Mouse (Mus musculus) adrenal gland, postnatal 4 days (tissue): ENCODE measurements around the gene Foxj1. TPM values are rescaled to one million over a fixed set of nuclear protein-coding genes. Genes with fewer than 3 reads are reported as not detected.

Experiments
- DNase-seq, 2 experiments: peaks; one replicate each; pipeline ENCODE4 v3.0.0; 2021 to 2022; ENCODE audit warnings: low spot score in 2 of 2, mixed read lengths in 2 of 2
- total RNA-seq, 2 experiments: library from RNA; stranded (reverse); gene quantifications; 2 replicates each; pipeline ENCODE4 v1.2.3; 2021

Gene Foxj1
- total RNA-seq, 2 experiments from 2014 or later: 0.37 to 0.90 TPM

DNA sequence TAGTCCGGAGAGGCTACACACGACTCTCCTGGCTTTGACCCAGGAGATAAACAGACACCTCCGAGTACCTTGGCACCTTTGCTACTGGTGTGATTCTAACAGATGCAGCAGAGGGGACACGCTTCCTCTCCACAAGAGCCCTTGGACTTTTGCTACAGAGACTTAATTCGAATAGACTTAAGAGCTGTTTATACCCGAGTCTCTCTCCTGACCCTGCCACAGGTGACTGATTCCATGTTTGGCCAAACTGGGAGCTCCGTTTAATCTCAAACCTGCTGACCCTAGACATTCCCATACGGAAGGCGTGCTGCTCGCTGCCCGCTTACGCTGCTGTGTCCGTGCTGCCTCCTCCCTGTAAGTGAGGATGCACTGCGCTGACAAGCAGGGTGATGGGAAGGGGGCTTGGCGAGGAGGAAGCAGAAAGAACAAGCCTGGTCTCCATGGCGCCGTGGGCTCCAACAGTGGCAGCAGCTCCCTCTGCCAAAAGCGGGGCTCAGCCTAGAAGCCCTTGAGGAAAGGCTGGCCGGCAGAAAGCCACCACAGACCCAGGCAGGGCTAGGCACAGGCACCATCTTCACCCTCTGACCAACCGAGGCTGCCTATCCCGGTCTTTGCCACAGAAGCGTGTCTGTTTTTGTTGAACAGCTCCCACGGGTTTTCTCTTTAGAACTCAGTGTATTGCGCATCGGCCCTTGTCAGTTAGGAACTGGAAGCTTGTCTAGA is 7.0 kb upstream of the Foxj1 start:
- no peak for DNase-seq

- DNase-seq: no peak
These were observed 2.3 kb upstream of the Foxj1 start for GRCm38 (mm10) chr11:116337531-116337930.

DNA sequence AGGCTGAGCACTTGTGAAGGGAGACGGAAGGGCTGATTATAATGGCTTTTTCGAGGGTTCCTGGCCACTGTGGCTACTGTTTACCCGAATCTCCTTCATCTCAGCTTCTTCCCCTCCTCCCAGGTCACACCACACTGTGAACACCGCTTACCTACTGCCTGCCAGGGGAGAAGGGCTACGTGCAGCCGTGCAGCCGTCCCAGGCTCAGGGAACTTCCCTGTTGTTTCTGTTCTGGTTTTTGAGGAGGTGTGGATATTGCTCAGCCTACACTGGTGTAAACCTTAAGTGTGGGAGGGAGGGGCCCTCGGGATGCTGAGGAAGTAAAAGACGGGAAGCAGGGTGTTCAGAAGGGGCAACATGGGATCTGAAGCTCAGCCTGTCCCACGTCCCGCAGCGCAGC is 1.8 kb upstream of the Foxj1 start:
- no peak for DNase-seq

DNA sequence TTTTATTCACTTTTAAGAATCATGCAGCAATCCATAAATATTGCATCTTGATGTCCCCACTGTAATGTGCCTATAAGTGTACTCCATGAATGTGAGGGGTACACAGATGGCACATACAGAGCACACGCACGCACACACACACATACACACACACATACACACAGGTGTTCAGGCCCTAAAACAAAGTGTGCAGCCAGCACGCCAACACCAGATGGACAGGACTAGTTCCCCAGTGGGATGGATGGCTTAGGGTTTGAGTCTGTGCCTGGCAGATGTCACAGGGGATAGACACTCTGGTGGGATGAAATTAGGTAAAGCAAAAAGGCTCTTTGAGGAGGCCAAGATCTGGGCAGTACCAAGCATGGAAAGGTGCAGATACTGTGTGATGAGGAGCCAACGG is 1.2 kb upstream of the Foxj1 start:
- DNase-seq: no peak

- DNase-seq: no peak
These were observed 799 bp downstream of the Foxj1 start for GRCm38 (mm10) chr11:116334417-116334782.

DNA sequence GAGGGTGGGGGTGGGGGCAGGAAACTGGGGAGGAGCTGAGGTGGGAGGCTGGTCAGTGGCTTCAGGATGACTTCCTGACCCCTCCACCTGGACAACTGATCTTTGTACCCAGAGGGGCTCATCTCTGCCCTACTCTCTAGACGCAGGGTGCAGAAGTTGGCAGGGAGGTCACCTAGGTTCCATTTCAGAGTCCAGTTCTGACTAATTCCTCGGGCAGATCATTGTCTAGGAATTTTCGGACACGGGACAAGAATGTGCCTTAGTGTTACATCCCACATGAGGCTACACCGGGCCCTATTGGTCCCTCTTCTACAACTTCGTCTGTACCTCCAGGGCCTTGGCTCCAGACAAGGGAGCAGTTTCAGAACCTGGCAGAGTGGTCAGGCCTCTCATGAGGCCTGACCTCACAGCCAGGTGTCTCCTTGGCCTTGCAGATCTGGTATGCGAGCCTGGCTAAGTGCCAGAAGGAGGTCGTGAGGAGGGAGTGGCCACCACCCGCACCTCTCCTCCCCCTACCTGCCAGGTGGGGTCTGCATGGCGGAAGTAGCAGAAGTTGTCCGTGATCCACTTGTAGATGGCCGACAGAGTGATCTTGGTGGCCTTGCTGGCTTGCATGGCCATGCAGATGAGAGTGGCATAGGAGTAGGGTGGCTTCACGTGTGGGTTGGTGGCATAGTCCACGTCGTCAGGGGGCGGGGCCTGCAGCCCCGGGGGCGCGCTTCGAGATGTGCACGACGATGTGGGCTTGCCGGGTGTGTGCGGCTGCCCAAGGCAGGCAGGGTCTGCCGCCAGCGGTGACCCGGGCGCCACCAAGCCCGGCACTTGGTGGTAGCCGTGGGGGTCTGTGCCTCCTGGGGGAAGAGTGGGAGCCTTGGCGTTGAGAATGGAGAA is 1.4 kb downstream of the Foxj1 start:
- DNase-seq: no peak

GRCm38 (mm10) chr11:116332983-116333270 is 2.3 kb downstream of the Foxj1 start:
- DNase-seq: no peak

GRCm38 (mm10) chr11:116332232-116332982 is 2.8 kb downstream of the Foxj1 start:
- DNase-seq: no peak

DNA sequence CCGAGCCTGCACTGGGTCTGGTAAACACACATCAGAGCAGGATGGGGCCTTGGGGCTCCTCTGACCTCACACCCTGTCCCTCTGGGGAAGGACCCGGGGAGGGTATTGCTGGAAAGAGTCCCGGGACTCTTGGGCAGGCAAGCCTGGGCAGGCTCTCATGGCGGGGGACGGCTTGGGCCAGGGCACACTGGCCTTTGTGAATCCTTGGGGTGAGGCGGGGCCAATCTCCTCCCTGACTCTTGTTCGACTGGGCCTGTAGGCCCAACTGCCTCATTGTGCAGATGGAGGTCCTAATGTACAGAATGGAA is 5.0 kb downstream of the Foxj1 start:
- no peak for DNase-seq

DNA sequence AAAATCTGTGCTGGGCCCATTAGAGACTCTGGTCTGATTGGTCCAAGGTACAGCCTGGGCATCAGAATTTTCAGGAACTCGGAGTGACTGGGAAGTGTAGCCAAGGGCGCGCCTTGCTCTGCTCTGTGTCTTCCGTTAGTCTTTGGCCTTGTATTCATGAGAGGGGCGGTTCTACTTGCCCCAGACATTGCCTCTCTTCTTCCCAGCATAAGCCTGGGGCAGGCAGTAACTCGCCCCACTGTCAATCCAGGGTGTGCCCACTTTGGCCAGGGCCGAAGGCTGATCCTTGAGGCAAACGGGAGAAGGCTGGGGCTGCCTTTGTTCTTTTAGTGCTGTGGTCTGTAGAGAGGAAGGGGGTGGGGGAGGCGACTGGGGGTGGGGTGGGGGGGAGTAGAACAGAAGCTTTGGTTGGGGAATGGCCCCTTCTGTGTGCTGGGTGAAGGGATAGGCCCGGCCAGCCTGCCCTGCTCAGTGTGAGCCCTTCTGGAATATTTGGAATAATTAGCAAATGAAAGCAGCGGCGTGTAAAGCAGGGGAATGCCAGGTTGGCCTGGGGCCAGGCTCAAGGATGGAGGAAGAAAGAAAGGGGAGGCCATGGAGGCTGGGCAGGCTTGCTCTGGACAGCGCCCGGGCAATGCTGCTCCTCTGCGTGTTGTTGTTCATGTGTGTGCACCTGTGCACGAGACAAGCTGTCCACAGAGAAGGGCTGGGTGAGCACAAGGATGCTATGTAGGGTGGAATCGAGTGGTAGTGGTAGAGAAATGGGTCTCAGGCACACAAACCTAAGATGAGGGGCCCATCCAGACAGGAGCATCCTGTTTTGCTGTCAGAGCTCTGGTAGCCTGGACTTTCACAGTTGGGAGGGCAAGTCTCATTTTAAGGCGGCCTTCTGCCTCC is 5.6 kb downstream of the Foxj1 start:
- no peak for DNase-seq

DNA sequence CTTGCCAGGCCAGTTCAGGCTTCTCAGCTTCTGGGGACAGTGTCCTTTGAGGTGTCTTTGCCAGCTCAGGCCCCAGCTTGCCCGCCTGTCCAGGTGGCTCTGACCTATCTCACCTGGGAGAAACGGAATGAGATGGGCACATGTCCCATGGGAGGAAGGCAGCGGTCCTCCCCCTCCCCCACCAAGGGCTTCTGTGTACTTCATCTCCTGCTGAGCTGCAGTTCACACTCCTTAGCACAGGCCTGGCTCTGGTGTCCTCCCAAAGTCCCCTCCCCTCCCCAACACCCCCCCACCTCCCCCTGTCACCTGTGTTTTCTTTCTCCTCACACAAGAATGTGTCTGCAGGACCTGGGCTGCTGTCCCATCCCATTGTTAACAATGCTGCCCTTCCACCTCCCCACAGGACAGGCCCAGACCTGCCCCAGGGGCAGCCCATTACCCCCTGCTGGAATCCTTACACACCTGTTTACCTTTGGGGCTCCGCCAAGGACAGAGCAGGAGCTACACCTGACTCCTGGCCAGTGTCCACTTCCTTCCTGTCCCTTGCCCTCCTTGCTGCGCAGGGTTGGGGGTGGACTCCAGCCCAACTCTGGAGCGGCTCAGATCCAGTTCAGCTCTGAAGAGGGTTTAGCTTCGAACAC is 8.1 kb downstream of the Foxj1 start:
- no peak for DNase-seq

DNA sequence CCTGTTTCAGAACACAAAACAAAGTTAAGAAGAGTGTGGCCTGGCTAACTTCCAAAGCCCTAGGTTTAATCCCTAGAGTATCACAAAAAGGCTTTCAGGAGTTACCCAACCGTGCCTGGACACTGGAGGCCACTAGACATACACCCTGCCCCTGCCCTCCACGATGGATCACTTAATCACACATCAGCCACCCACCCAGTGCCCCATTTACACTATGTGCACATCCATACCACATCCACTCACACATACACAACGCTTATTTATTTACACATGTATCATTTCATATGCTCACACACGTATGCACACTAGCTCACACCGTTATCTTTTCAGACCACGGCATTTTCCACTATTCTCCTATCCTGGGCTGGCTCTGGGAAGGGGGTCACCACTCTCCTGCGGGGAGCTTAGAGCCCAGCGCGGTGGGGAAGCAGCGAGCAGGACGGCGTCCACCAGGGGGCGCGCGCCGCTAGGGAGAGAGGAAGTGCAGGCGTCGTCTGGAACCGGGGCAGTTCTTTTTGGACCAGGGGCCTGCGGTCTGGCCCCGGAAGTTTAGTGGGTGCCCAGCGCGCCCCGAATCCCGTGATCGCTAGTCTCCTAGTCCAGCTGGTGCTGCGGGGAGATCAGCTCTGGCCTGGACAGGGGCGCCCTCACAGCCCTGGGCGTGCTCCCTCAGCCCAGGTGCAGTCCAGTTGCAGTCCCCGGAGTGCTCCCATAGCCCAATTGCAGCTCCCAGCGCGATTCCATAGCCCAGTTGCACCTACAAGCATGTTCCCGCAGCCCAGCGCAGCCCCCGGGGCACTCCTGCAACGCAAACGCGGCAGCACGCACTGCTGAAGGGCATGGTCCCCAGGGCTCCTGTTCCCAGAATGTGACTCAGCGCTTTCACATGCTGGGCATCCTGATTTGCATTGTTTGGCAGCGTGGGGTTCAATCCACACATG is 16.2 kb downstream of the Foxj1 start:
- peak; percentile 80 to 90 for DNase-seq

DNA sequence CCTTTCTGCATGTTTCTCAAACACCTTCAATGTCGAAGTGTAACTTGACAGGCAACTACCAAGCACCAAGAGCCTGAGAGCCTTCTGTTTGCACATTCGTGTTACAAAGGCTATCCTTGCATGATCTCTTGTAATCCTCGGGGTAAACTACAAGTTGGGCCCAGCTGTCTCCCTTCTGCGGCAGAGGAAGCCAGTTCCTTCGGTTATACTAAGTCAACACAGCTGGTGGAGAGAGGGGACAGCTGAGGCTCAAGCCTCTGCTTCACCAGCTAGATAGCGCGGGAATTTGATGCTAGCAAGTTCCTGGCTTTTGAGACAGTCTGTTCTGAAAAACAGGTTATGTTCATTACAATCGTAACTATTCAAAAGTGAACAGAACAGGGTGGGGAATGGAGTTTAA is 22.8 kb downstream of the Foxj1 start:
- DNase-seq: no peak

- no peak for DNase-seq
These were observed 24.0 kb downstream of the Foxj1 start for GRCm38 (mm10) chr11:116311169-116311568.

GRCm38 (mm10) chr11:116309601-116310000 is 25.6 kb downstream of the Foxj1 start:
- DNase-seq: no peak

GRCm38 (mm10) chr11:116307762-116308531 is 27.3 kb downstream of the Foxj1 start:
- DNase-seq: no peak

DNA sequence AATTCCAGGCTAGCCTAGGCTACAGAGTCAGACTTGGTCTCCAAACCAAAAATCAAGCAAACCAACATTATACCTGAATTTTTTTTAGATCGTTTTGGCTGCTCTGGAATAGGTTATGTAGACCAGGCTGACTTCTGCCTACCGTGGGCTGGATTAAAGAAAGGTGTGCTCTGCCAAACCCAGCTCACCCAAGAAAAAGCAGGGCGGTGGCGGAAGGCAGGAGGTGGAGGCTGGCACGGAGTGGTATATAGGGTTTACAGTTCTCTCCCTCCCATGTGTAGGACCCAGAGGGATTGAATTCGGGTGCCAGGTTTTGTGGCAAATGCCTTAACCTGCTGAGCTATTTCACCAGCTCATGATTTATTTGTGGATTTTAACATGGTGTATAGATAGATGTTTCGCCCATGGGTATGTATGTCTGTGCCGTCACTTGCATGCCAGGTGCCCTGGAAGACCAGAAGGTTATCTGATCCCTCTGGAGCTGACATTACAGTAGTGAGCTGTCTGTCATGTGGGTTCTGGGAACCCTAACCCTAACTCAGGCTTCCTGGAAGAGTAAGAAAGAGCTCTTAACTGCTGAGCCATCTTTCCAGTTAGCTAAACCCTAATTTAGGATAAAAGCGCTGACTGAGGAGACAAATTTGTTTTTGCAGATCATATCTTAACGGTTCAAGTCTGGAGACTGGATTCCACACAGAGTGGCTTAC is 28.0 kb downstream of the Foxj1 start, which contains the start of gene Exoc7:
Gene Exoc7, minus strand, starts transcription at position 215 of the 707 bp plus-strand sequence.
- no peak for DNase-seq
